Mouse (Mus musculus) small intestine, adult 2 months (tissue): ENCODE measurements around the gene Ankrd13a. TPM values are rescaled to one million over a fixed set of nuclear protein-coding genes. Genes with fewer than 3 reads are reported as not detected.

Experiments used
- H3K27ac ChIP-seq: fragments of 200-500 bp; 2 replicates; pipeline ENCODE4 v1.5.1; 2012; ENCODE audit warnings: low read depth, low read length, control low read depth, inconsistent platforms; ENCODE audit not compliant: insufficient read depth
- H3K27me3 ChIP-seq: fragments of 200-500 bp; 2 replicates; pipeline ENCODE4 v1.6.1; 2012; ENCODE audit warnings: mild to moderate bottlenecking, moderate library complexity, low read length, inconsistent platforms; ENCODE audit not compliant: control insufficient read depth, insufficient read depth
- H3K36me3 ChIP-seq: fragments of 200-500 bp; 2 replicates; pipeline ENCODE4 v1.6.1; 2012; ENCODE audit warnings: mild to moderate bottlenecking, low read length, control low read depth, inconsistent platforms; ENCODE audit not compliant: control insufficient read depth, insufficient read depth
- H3K4me1 ChIP-seq: fragments of 200-500 bp; 2 replicates; pipeline ENCODE4 v1.6.1; 2012; ENCODE audit warnings: low read length, inconsistent platforms, mixed read lengths; ENCODE audit not compliant: control insufficient read depth, insufficient read depth, insufficient read length
- H3K4me3 ChIP-seq: fragments of 200-500 bp; 2 replicates; pipeline ENCODE4 v1.5.1; 2012; ENCODE audit warnings: low read depth, mild to moderate bottlenecking, control low read depth, inconsistent platforms, low read length, moderate library complexity
- CTCF ChIP-seq: fragments of 200-500 bp; IDR thresholded peaks from 2 replicates; pipeline ENCODE4 v1.5.1; 2012; ENCODE audit warnings: low read depth, mild to moderate bottlenecking, control low read depth, inconsistent platforms, low read length, moderate library complexity, mixed read lengths; ENCODE audit not compliant: insufficient replicate concordance, insufficient read length; ENCODE audit errors: extremely low read depth
- POLR2A ChIP-seq: fragments of 200-500 bp; IDR thresholded peaks from 2 replicates; pipeline ENCODE4 v1.6.1; 2012; ENCODE audit warnings: low read depth, mild to moderate bottlenecking, control low read depth, inconsistent platforms, low read length, moderate library complexity
- WGBS: fragments of 180-500 bp; shearing (Covaris S2); methylation state at CpG from one replicate; pipeline ENCODE4 v1.1.7; 2018; 5-methylcytosine and 5-hydroxymethylcytosine counted together
- polyA plus RNA-seq: library from polyadenylated mRNA; depleted of rRNA; stranded (reverse); fragments of >200 nt; gene quantifications from 2 replicates; pipeline ENCODE4 v1.2.3, GENCODE M21; 2012

The Ankrd13a gene
- polyA plus RNA-seq, 1 experiment = 110 TPM

DNA sequence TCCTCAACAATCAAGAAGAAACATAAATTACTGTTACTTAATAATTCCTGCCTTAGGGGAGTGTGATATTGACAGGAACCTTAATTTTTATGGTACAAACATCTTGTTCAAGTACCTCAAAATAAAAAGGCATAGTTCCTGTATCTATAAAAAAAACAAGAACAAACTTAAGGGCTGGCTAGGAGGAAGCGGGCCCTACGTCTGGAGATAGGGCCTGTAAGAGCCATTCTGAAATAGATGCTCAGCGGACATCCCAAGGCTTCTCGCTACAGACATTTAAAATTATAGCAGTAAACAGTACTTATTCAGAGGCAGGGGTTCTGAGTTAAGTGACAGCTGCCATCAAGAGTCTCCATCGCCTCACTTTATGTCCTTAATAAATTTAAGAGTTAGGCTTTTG lies 27.0 kb upstream of the Ankrd13a start:
- H3K27me3 ChIP-seq = no peaks in the 10 kb centered on the region
- no peak overlapping the region for H3K27ac ChIP-seq
- 91% methylated on average over 5 of the region's 5 CpGs for WGBS
- H3K4me1 ChIP-seq = no peaks in the 10 kb centered on the region
- no peak for TF ChIP-seq POLR2A
- TF ChIP-seq CTCF = no peak
- peaks cover 71% of the 10 kb centered on the region for H3K36me3 ChIP-seq
- no peak overlapping the region for H3K4me3 ChIP-seq

DNA sequence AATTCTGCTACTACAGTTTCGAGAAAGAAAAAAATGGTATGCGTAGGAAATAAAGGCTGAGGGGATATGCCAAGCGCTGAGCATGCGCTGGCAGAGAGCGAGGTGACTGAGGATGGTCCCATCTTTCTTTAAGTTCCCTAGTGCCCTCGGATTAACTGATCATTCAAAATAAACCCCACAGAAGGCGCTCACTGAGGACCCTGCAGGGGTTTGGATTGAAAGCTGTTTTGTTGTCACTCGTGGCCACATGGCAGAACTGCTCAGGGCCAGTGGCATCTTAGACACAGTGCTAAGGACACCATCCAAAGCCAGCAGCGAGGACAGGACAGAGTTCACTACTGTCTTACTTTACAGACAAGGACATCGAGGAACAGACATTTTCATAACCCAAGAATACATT lies 24.2 kb upstream of the Ankrd13a start:
- no peak overlapping the region for H3K4me3 ChIP-seq
- no peaks in the 10 kb centered on the region for H3K4me1 ChIP-seq
- no peak overlapping the region for H3K27ac ChIP-seq
- TF ChIP-seq CTCF = no peak
- TF ChIP-seq POLR2A = no peak
- WGBS = 94% methylated on average over 10 of the region's 10 CpGs
- peaks cover 65% of the 10 kb centered on the region for H3K36me3 ChIP-seq
- no peaks in the 10 kb centered on the region for H3K27me3 ChIP-seq

DNA sequence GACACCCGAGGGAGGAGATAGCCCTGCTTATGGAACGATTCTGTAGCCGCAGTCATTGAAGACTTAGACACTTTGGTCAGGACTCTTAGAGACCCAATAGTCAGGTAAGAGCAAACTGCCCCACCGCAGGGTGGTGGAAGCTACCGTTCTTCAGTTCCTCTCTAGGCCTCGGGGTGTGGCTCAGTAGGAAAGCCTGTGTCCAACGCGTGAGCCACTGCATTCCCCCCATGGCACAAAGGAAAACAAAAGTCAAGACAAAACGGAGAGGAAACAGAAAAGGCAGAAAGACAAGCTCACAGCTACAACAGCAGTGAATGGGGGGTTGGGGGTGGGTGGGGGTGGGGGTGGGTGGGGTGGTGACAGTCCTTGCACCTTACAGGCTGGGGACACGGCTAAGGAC lies 22.1 kb upstream of the Ankrd13a start:
- no peak for TF ChIP-seq CTCF
- TF ChIP-seq POLR2A = no peak
- Histone ChIP-seq H3K4me1 (no peaks in the 10 kb centered on the region), H3K27me3 (no peaks in the 10 kb centered on the region), H3K27ac (no peak overlapping the region), H3K36me3 (peaks cover 62% of the 10 kb centered on the region), H3K4me3 (no peak overlapping the region)
- 89% methylated on average over 10 of the region's 10 CpGs for WGBS

GRCm38 (mm10) chr5:114753384-114753783 lies 21.1 kb upstream of the Ankrd13a start:
- Histone ChIP-seq H3K4me3 (no peak overlapping the region), H3K36me3 (peaks cover 58% of the 10 kb centered on the region), H3K27me3 (no peaks in the 10 kb centered on the region), H3K27ac (no peak overlapping the region), H3K4me1 (no peaks in the 10 kb centered on the region; the same call in 1 of the 2 replicates)
- WGBS = 91% methylated on average over 12 of the region's 12 CpGs
- TF ChIP-seq CTCF = no peak
- no peak for TF ChIP-seq POLR2A

DNA sequence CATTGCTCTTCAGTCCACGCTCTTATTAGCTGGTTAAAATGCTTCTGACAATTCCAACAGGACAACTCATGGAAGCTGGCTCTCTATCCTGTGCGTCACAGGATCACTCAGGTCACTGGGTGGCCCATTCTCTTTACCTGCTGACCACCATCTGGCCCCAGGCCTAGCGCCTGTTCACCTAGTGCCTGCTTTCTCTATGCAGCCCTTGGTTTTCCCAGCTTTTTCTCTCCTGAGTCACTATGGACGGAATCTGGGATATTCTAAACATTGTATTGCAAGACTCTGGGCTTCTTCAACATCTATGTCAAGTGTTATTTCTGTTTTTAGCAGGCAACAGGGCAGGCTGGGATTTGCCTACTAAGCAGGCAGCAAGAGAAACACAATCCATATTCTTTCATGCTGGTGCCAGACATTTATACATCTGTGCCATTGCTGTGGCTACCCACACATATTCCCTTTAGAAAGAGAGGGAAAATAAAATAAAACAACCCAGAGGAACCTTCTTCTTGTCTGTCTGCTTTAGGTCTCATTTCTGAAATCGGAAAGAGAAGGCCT lies 14.9 kb upstream of the Ankrd13a start:
- Histone ChIP-seq H3K4me3 (no peak overlapping the region), H3K36me3 (peaks cover 56% of the 10 kb centered on the region), H3K27ac (no peak overlapping the region), H3K27me3 (no peaks in the 10 kb centered on the region), H3K4me1 (no peaks in the 10 kb centered on the region; the same call in 1 of the 2 replicates)
- whole genome bisulfite sequencing = 92% methylated on average over 5 of the region's 5 CpGs
- TF ChIP-seq POLR2A = no peak
- TF ChIP-seq CTCF = no peak

DNA sequence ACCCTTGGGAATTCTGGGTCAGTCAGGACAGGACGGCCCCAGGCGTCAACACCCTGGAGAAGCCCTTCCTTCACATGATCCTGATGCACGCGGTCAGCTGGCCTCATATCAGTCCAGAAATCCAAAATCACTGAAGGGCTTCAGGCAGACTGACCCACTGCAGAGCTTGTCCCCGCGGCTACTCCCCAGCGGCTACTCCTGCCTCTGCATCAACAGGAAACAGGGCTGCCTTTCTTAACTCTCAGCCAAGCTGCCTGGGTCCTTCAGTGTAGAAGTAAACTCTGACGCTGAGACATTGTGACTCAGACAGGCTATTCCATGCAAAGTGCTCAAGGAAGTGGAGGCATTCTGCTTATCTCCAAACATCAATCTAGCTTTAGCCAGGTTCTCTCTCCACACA lies 12.5 kb upstream of the Ankrd13a start:
- no peak overlapping the region for H3K27ac ChIP-seq
- H3K36me3 ChIP-seq = peaks cover 63% of the 10 kb centered on the region
- 82% methylated on average over 8 of the region's 8 CpGs for WGBS
- no peak overlapping the region for H3K4me3 ChIP-seq
- no peak for TF ChIP-seq CTCF
- no peak for TF ChIP-seq POLR2A
- H3K4me1 ChIP-seq = no peaks in the 10 kb centered on the region; the same call in 1 of the 2 replicates
- no peaks in the 10 kb centered on the region for H3K27me3 ChIP-seq

DNA sequence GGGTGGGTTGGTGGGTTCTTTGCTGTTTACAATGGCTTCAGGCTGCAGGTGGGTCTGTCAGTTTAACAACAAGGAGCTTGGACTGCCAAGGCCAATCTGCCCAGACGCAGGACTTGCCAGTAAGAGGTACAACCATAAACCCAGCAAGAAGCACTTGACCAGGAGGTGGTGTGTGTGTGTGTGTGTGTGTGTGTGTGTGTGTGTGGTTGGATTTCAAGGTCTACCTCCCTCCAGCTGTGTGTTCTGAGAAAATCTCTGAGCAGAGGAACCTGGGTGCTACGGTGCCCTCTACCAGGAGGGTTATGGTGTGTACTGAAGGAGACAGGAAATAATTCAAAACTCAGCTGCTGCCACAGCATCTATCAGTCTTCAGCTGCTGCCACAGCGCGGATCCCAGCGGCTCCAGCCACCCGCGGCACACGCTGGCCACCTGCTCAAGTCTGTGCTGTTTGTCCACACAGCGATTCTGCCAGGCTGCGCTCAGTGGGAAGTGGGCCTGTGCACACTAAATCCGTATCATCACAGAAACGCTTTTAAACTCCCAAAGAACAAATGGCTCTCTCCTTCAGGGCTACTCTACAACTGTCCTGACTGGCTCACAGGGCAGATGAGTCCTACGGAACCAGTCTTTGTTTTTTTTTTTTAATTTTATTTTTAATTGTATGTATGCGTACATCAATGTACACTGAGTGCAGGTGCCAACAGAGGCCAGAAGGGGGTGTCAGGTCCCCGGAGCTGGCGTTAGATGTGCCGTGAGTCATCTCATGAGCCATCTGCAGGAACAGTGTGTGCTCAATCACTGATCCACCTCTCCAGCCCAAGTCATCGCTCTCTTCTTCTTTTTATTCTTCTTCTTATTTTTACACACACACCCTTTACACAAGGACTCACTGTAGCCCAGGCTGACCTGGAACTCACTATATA lies 9.4 kb upstream of the Ankrd13a start:
- no peak for TF ChIP-seq CTCF
- no peak for TF ChIP-seq POLR2A
- Histone ChIP-seq H3K27me3 (no peaks in the 10 kb centered on the region), H3K27ac (no peak overlapping the region), H3K4me3 (no peak overlapping the region), H3K4me1 (no peaks in the 10 kb centered on the region), H3K36me3 (peaks cover 50% of the 10 kb centered on the region)
- 89% methylated on average over 18 of the region's 18 CpGs for WGBS
